Mouse (Mus musculus) liver, adult 2 months (tissue): ENCODE results near the gene Csf2. TPM values are rescaled to one million over a fixed set of nuclear protein-coding genes. Genes with fewer than 3 reads are reported as not detected.

Experiments used
- DNase-seq: peaks from one replicate; pipeline ENCODE4 v3.0.0-alpha.2; 2011; ENCODE audit warnings: low read depth, low spot score; ENCODE audit errors: extremely low read depth
- H3K27ac ChIP-seq: fragments of 200-500 bp; replicated peaks from 2 replicates; pipeline ENCODE4 v1.5.1; 2012; ENCODE audit warnings: low read depth, mild to moderate bottlenecking, control low read depth, inconsistent platforms, low read length; ENCODE audit not compliant: insufficient read depth
- H3K27me3 ChIP-seq: fragments of 200-500 bp; 2 replicates; pipeline ENCODE4 v1.6.1; 2012; ENCODE audit warnings: mild to moderate bottlenecking, moderate library complexity, low read length, inconsistent platforms; ENCODE audit not compliant: control insufficient read depth, insufficient read depth
- H3K36me3 ChIP-seq: fragments of 200-500 bp; 2 replicates; pipeline ENCODE4 v1.6.1; 2012; ENCODE audit warnings: low read length, inconsistent platforms; ENCODE audit not compliant: control insufficient read depth, insufficient read depth
- H3K4me1 ChIP-seq: fragments of 200-500 bp; 2 replicates; pipeline ENCODE4 v1.6.1; 2011; ENCODE audit warnings: low read length; ENCODE audit not compliant: control insufficient read depth, insufficient read depth
- H3K4me3 ChIP-seq: fragments of 200-500 bp; 2 replicates; pipeline ENCODE4 v1.5.1; 2011; ENCODE audit warnings: low read depth, mild to moderate bottlenecking, control low read depth, low read length, moderate library complexity; ENCODE audit not compliant: insufficient read depth
- H3K79me2 ChIP-seq: fragments of 200-500 bp; 2 replicates; pipeline ENCODE4 v1.6.1; 2012; ENCODE audit warnings: inconsistent platforms, mild to moderate bottlenecking, low read length, moderate library complexity; ENCODE audit not compliant: control insufficient read depth, insufficient read depth
- H3K9ac ChIP-seq: fragments of 200-500 bp; 2 replicates; pipeline ENCODE4 v1.6.1; 2012; ENCODE audit warnings: low read depth, mild to moderate bottlenecking, control low read depth, inconsistent platforms, low read length
- CTCF ChIP-seq: fragments of 200-500 bp; IDR thresholded peaks from 2 replicates; pipeline ENCODE4 v1.5.1; 2011; ENCODE audit warnings: low read depth, low read length, control low read depth
- POLR2A ChIP-seq: fragments of 200-500 bp; IDR thresholded peaks from 2 replicates; pipeline ENCODE4 v1.6.1; 2011; ENCODE audit warnings: low read length, control low read depth; ENCODE audit not compliant: insufficient read depth; ENCODE audit errors: extremely low read depth
- WGBS: fragments of 180-500 bp; shearing (Covaris S2); methylation state at CpG from one replicate; pipeline ENCODE4 v1.1.7; 2018; 5-methylcytosine and 5-hydroxymethylcytosine counted together
- polyA plus RNA-seq: library from polyadenylated mRNA; depleted of rRNA; stranded (reverse); fragments of >200 nt; gene quantifications from 2 replicates; pipeline ENCODE4 v1.2.3, GENCODE M21; 2012
- total RNA-seq: library from RNA; depleted of rRNA; stranded (reverse); fragments of >200 nt; gene quantifications from 2 replicates; pipeline ENCODE4 v1.2.3, GENCODE M21; 2014

The Csf2 gene
- total and polyA plus RNA-seq, 2 experiments: not detected

DNA sequence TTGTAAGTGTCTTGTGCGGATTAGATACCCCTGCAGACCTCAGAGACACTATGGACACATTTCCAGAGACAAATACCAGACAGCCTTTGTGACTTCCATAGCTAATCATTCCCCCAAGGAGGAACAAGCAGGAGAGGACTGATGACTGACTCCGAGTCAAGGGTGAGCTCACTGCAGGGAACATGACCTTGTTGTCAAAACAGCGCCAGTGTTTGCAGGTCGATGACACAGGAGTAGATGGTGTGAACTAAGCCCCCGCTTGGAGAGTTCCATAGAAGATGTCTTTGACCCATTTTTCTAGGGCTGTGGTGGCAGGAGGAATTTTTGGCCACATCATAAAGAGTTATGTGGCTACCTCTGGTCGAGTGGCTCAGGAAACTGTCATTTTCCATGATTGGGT lies 33.4 kb downstream of the Csf2 start:
- Histone ChIP-seq H3K4me3 (no peak overlapping the region), H3K79me2 (no peaks in the 10 kb centered on the region), H3K27me3 (no peaks in the 10 kb centered on the region), H3K9ac (no peak overlapping the region), H3K36me3 (no peaks in the 10 kb centered on the region), H3K27ac (no peak overlapping the region), H3K4me1 (no peaks in the 10 kb centered on the region)
- no peak for DNase-seq
- TF ChIP-seq CTCF (no peak), POLR2A (no peak)
- 66% methylated on average over 6 of the region's 6 CpGs for WGBS

DNA sequence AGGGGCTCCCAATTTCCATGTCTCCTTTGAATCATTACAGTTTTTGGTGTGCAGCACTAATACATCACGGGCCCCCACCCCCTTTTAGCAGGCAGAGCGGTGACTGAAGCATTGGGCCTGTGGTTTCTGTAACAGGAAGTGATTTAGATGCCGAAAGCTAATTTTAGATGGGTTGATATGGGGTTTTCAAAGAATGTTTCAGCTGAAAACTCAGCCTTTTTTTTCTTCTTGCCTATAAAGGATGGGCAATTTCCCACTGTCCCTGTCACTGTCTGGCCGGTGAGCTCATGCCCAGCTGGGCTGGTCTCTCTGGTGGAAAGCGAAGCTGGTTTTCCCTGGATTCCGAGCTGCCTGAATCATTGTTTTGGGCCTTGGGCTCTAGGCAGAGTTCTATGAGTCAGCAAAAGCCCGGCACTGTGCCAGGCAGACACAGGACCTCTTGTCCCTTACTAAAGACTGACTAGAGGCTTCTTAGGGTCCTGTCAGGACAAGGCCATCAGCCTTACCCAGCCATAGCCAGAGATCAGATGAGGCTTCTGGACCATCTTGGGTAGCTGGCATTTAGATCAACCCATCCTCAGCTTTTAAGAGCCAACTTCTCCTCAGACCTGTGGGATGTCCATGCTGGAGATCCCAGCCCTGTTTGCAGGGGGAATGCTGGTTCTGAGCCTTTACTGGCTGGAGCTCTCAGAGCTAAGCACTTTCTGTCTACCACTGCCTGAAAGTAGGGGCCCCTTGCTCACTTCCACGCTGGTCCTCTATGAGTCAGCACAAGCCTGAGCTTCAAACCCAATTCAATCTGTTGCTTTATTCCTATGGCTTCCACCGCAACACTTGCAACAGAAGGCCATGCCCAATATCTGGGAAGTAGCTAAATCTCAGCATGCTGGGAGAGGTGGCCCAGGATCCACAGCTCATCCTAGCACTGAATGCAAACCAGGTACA lies 34.7 kb downstream of the Csf2 start:
- TF ChIP-seq CTCF: no peak
- TF ChIP-seq POLR2A: no peak
- Histone ChIP-seq H3K27me3 (no peaks in the 10 kb centered on the region; the same call in 1 of the 2 replicates), H3K4me3 (no peak overlapping the region), H3K36me3 (no peaks in the 10 kb centered on the region), H3K4me1 (no peaks in the 10 kb centered on the region), H3K27ac (no peak overlapping the region), H3K9ac (no peak overlapping the region), H3K79me2 (no peaks in the 10 kb centered on the region)
- no peak for DNase-seq
- 74% methylated on average over 9 of the region's 9 CpGs for WGBS

DNA sequence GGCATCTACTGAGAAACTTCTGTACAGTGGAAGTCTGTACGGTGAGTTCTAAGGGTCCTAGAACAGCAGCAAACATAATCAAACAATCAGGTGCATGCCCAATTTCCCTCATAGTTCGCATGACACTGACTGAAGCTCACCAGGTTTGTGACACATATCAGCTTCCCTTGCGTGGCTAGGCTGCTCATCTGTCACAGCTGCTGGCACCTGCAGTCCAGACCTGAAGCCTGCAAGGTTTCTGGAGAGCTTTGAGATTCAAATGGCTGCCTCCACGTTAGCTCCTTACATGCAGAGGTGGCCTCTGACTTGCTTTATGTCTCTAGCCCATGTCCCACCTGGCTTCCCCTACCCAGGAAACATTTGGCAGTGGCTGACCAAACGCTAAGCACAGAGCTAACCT lies 35.8 kb downstream of the Csf2 start:
- TF ChIP-seq CTCF (no peak), POLR2A (no peak)
- H3K9ac ChIP-seq: no peak overlapping the region
- 80% methylated on average over 5 of the region's 5 CpGs for WGBS
- H3K36me3 ChIP-seq: no peaks in the 10 kb centered on the region
- H3K4me1 ChIP-seq: no peaks in the 10 kb centered on the region
- no peaks in the 10 kb centered on the region; the same call in 1 of the 2 replicates for H3K27me3 ChIP-seq
- no peak overlapping the region for H3K4me3 ChIP-seq
- H3K27ac ChIP-seq: no peak overlapping the region
- H3K79me2 ChIP-seq: no peaks in the 10 kb centered on the region
- no peak for DNase-seq

GRCm38 (mm10) chr11:54206993-54207392 lies 42.5 kb downstream of the Csf2 start:
- Histone ChIP-seq H3K4me3 (no peak overlapping the region), H3K4me1 (no peaks in the 10 kb centered on the region), H3K36me3 (no peaks in the 10 kb centered on the region), H3K9ac (no peak overlapping the region), H3K79me2 (no peaks in the 10 kb centered on the region), H3K27me3 (no peaks in the 10 kb centered on the region; the same call in 1 of the 2 replicates), H3K27ac (no peak overlapping the region)
- no peak for TF ChIP-seq CTCF
- 68% methylated on average over 5 of the region's 5 CpGs for whole genome bisulfite sequencing
- no peak for DNase-seq

GRCm38 (mm10) chr11:54205366-54205765 lies 44.1 kb downstream of the Csf2 start:
- Histone ChIP-seq H3K36me3 (no peaks in the 10 kb centered on the region), H3K4me1 (no peaks in the 10 kb centered on the region), H3K79me2 (no peaks in the 10 kb centered on the region), H3K4me3 (no peak overlapping the region), H3K27me3 (no peaks in the 10 kb centered on the region; the same call in 1 of the 2 replicates), H3K27ac (no peak overlapping the region), H3K9ac (no peak overlapping the region)
- no peak for DNase-seq
- WGBS: 80% methylated on average over 6 of the region's 6 CpGs
- TF ChIP-seq POLR2A (no peak), CTCF (no peak)

GRCm38 (mm10) chr11:54204781-54205180 lies 44.7 kb downstream of the Csf2 start:
- DNase-seq: no peak
- Histone ChIP-seq H3K79me2 (no peaks in the 10 kb centered on the region), H3K9ac (no peak overlapping the region), H3K27me3 (no peaks in the 10 kb centered on the region), H3K4me3 (no peak overlapping the region), H3K4me1 (no peaks in the 10 kb centered on the region), H3K36me3 (no peaks in the 10 kb centered on the region), H3K27ac (no peak overlapping the region)
- TF ChIP-seq CTCF (no peak), POLR2A (no peak)
- WGBS: 95% methylated on average over 2 of the region's 2 CpGs
